Mouse (Mus musculus) bone marrow macrophage, adult 2 months (primary cell): ENCODE measurements around the gene Hras.

ENCODE experiments used
- CTCF ChIP-seq: IDR thresholded peaks from 2 replicates; pipeline ENCODE4 v1.5.1; 2012; ENCODE audit warnings: low read depth, mild to moderate bottlenecking, low read length, moderate library complexity
- POLR2A ChIP-seq: IDR thresholded peaks from 2 replicates; pipeline ENCODE4 v1.6.1; 2012; ENCODE audit warnings: mild to moderate bottlenecking, low read depth, low read length, borderline replicate concordance

DNA sequence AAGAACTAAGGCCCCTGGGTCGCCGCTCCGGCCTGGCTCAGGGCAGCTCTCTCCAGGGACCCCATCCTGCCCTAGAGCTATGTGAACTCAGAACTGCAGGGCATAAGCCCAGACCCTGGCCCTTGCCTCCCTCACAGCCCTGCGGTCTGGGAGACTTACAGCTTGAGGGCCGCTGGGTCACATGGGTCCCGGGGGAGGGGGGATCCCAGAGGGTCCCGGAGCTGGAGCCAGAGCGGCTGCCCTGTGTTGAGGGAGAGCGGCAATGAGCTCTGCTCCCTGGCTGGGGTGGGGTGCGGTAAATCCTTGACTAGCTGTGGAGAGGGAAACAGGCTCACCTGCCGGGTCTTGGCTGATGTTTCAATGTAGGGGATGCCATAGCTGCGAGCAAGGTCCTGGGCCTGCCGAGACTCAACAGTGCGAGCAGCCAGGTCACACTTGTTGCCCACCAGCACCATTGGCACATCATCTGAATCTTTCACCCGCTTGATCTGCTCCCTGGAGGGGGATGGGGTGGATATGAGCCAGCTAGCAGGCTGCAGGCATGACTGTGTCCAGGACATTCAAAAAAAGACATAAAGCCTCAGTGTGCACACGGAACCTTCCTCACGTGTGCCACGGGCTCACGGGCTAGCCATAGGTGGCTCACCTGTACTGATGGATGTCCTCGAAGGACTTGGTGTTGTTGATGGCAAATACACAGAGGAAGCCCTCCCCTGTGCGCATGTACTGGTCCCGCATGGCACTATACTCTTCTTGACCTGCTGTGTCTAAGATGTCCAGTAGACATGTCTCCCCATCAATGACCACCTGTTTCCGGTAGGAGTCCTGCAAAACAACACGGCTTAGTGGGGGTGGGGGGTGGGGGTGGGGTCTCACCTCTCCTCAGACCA is 1.8 kb downstream of the Hras start:
- TF ChIP-seq CTCF = no peak
- TF ChIP-seq POLR2A = no peak
